Mouse (Mus musculus): ENCODE measurements around the gene Aanat. TPM values are rescaled to one million over a fixed set of nuclear protein-coding genes. Genes with fewer than 3 reads are reported as not detected.

The Aanat gene
- total and polyA plus RNA-seq, 2 experiments from 2014 or later, result 0.46 to 0.68 TPM

DNA sequence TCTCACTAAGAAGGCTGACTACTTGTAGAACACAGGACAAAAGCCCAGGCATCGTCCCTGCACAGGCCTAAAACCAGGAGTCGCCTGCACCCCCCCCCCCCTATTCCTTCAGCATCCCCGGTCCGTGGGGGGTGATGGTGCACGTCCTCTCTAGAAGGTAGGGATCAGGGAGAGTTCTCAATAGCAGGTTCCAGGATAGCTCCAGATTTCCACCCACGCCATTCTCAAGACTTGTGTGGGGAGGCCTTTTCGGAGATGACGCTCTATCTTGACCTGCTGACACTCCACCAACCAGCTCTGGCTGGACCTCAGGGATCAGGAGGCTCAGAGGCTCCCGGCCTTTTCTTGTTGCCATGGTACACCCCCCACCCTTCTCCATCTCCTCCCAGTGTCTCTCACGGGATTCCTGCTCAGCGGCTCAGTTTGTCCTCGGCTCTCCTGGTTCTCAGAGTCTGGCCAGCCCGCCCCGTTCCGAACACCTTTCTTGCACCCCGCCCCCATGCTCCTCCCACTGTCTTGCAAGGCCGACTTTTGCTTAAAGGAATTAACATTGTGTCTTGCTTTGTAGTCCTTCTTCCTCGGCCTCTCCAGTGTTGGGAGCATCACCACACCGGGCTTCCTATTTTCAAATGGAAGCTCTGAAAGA, 57.5 kb downstream of the Aanat start:
- 6% methylated on average over 19 of the region's 19 CpGs for WGBS
- H3K9ac ChIP-seq (replicated peaks; ENCODE audit: low read length), result 0 out of 2 replicates have a peak overlapping the region, but pooled peaks have one; percentile 26
- no peak overlapping the region for H3K4me3 ChIP-seq (ENCODE audit: low read length)
- peak overlapping the region; percentile 32 for H3K4me2 ChIP-seq (ENCODE audit: low read depth, low read length)
- no peak for TF ChIP-seq CTCF (IDR thresholded peaks at IDR 0.05; ENCODE audit: low read depth)
- no peaks in the 10 kb centered on the region for H3K4me1 ChIP-seq (ENCODE audit: insufficient read depth, low read length)
- ATAC-seq (peak; percentile 45), DNase-seq (ENCODE audit: low spot score) (no peak)
- peak overlapping the region; percentile 59 for H3K27ac ChIP-seq
- no peaks in the 10 kb centered on the region for H3K27me3 ChIP-seq (ENCODE audit: insufficient read depth, low read length)
- no peaks in the 10 kb centered on the region for H3K9me3 ChIP-seq (ENCODE audit: low read length)
- no peaks in the 10 kb centered on the region for H3K36me3 ChIP-seq (ENCODE audit: insufficient read depth, low read length)

DNA sequence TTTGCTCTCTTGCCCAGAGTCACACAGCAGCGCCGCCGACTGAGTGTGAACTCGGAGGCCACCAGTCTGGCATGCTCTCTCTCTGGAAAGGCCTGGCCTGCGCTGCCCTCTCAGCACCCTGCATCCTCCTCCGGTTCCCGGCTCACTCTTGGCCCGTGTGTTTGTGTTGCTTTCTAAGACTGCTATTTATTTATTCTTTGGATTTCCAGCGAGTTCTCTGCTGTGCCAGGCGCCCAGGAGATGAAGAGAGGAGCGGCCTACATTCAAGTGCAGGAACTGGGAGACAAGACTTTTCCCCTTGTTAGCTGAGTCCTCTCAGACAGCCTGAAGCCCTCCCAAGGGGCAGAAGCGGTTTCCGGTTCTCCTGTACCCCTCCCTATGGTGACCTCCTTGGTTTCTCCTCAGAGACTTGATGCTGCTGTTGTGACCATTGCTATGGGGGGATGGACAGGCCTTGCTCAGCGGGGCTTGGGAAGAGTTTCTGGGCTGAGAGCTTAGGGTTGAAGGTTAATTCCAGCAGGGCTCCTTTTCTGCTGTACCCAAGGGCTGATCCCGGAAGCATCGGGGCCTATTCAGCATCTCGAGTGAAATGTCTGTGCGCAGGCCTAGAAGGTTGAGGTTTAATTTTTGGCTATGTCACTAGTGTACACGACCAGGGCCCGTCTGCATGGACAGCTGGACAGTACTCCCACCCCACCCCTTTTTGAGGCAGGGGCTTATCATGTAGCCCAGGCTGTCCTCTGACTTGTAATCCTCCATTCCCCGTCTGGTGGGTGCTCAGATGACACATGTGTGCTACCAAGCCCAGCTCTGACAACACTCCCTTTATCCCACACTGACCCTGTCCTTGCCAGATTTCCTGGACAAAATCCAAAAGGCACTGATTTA, 58.2 kb downstream of the Aanat start:
- Histone ChIP-seq H3K4me2 (ENCODE audit: low read depth, low read length) (no peak overlapping the region), H3K27me3 (ENCODE audit: insufficient read depth, low read length) (no peaks in the 10 kb centered on the region), H3K4me3 (ENCODE audit: low read length) (no peak overlapping the region), H3K27ac (peak overlapping the region; percentile 59), H3K4me1 (ENCODE audit: insufficient read depth, low read length) (no peaks in the 10 kb centered on the region), H3K36me3 (ENCODE audit: insufficient read depth, low read length) (no peaks in the 10 kb centered on the region), H3K9ac (replicated peaks; ENCODE audit: low read length) (0 out of 2 replicates have a peak overlapping the region, but pooled peaks have one; percentile 26), H3K9me3 (ENCODE audit: low read length) (no peaks in the 10 kb centered on the region)
- WGBS, result 43% methylated on average over 21 of the region's 21 CpGs
- DNase-seq (ENCODE audit: low spot score) (no peak), ATAC-seq (no peak)
- TF ChIP-seq CTCF (IDR thresholded peaks at IDR 0.05; ENCODE audit: low read depth), result no peak

GRCm38 (mm10) chr11:116645446-116646110, 59.3 kb downstream of the Aanat start:
- Histone ChIP-seq H3K27me3 (ENCODE audit: insufficient read depth, low read length) (no peaks in the 10 kb centered on the region), H3K4me2 (ENCODE audit: low read depth, low read length) (no peak overlapping the region), H3K9ac (replicated peaks; ENCODE audit: low read length) (no peak overlapping the region), H3K27ac (no peak overlapping the region), H3K36me3 (ENCODE audit: insufficient read depth, low read length) (no peaks in the 10 kb centered on the region; the same call in 1 of the 2 replicates), H3K9me3 (ENCODE audit: low read length) (no peaks in the 10 kb centered on the region), H3K4me1 (ENCODE audit: insufficient read depth, low read length) (no peaks in the 10 kb centered on the region), H3K4me3 (ENCODE audit: low read length) (no peak overlapping the region)
- WGBS, result 67% methylated on average over 8 of the region's 8 CpGs
- no peak for DNase-seq (ENCODE audit: low spot score)
- TF ChIP-seq CTCF (IDR thresholded peaks at IDR 0.05; ENCODE audit: low read depth), result no peak
- ATAC-seq, result no peak

- H3K36me3 ChIP-seq (ENCODE audit: insufficient read depth, low read length), result no peaks in the 10 kb centered on the region; the same call in 1 of the 2 replicates
- TF ChIP-seq CTCF (IDR thresholded peaks at IDR 0.05; ENCODE audit: low read depth), result no peak
- no peak overlapping the region for H3K9ac ChIP-seq (replicated peaks; ENCODE audit: low read length)
- no peak overlapping the region for H3K27ac ChIP-seq
- DNase-seq (ENCODE audit: low spot score), result no peak
- H3K4me1 ChIP-seq (ENCODE audit: insufficient read depth, low read length), result no peaks in the 10 kb centered on the region
- no peak overlapping the region for H3K4me2 ChIP-seq (ENCODE audit: low read depth, low read length)
- no peak for ATAC-seq
- 77% methylated on average over 11 of the region's 11 CpGs for WGBS
- no peaks in the 10 kb centered on the region for H3K9me3 ChIP-seq (ENCODE audit: low read length)
- no peak overlapping the region for H3K4me3 ChIP-seq (ENCODE audit: low read length)
- H3K27me3 ChIP-seq (ENCODE audit: insufficient read depth, low read length), result no peaks in the 10 kb centered on the region
Measured at GRCm38 (mm10) chr11:116646136-116646535, 59.9 kb downstream of the Aanat start.

GRCm38 (mm10) chr11:116646771-116647170, 60.5 kb downstream of the Aanat start:
- Histone ChIP-seq H3K27ac (no peak overlapping the region), H3K27me3 (ENCODE audit: insufficient read depth, low read length) (no peaks in the 10 kb centered on the region), H3K4me3 (ENCODE audit: low read length) (no peak overlapping the region), H3K4me2 (ENCODE audit: low read depth, low read length) (no peak overlapping the region), H3K9me3 (ENCODE audit: low read length) (no peaks in the 10 kb centered on the region), H3K36me3 (ENCODE audit: insufficient read depth, low read length) (no peaks in the 10 kb centered on the region; the same call in 1 of the 2 replicates), H3K4me1 (ENCODE audit: insufficient read depth, low read length) (0 out of 2 replicates have a peak, but pooled peaks cover under 1% of the 10 kb centered on the region), H3K9ac (replicated peaks; ENCODE audit: low read length) (no peak overlapping the region)
- WGBS, result 87% methylated on average over 7 of the region's 7 CpGs
- no peak for ATAC-seq
- DNase-seq (ENCODE audit: low spot score), result no peak
- TF ChIP-seq CTCF (IDR thresholded peaks at IDR 0.05; ENCODE audit: low read depth), result no peak

Other genes starting within 250 kb of the Aanat start
- 108 and 117 TPM in 2 replicates for gene Rnf157, start 173.4 kb upstream of the Aanat start, total RNA-seq (2014; rRNA removed)
- 53.0 and 60.5 TPM in 2 replicates for gene Rnf157, start 173.4 kb upstream of the Aanat start, polyA plus RNA-seq (2015; fragmentation: Nextera tagmentation; extraction: Ambion mirVana)
- 67.9 and 102 TPM in 2 replicates for gene Ubald2, start 152.3 kb upstream of the Aanat start, total RNA-seq (2014; rRNA removed)
- gene Ubald2, start 152.3 kb upstream of the Aanat start, polyA plus RNA-seq (2015; fragmentation: Nextera tagmentation; extraction: Ambion mirVana), result 39.3 and 41.7 TPM in 2 replicates
- gene Qrich2, start 120.2 kb upstream of the Aanat start, total RNA-seq (2014; rRNA removed), result not detected in 2 replicates
- 0.30 and 0.31 TPM in 2 replicates for gene Qrich2, start 120.2 kb upstream of the Aanat start, polyA plus RNA-seq (2015; fragmentation: Nextera tagmentation; extraction: Ambion mirVana)
- 99.7 and 105 TPM in 2 replicates for gene Prpsap1, start 92.2 kb upstream of the Aanat start, total RNA-seq (2014; rRNA removed)
- 148 and 150 TPM in 2 replicates for gene Prpsap1, start 92.2 kb upstream of the Aanat start, polyA plus RNA-seq (2015; fragmentation: Nextera tagmentation; extraction: Ambion mirVana)
- gene Sphk1, start 55.5 kb upstream of the Aanat start, total RNA-seq (2014; rRNA removed), result 25.5 and 29.7 TPM in 2 replicates
- 17.9 and 20.4 TPM in 2 replicates for gene Sphk1, start 55.5 kb upstream of the Aanat start, polyA plus RNA-seq (2015; fragmentation: Nextera tagmentation; extraction: Ambion mirVana)
- 101 and 112 TPM in 2 replicates for gene Ube2o, start 5.0 kb upstream of the Aanat start, total RNA-seq (2014; rRNA removed)
- gene Ube2o, start 5.0 kb upstream of the Aanat start, polyA plus RNA-seq (2015; fragmentation: Nextera tagmentation; extraction: Ambion mirVana), result 31.3 and 31.9 TPM in 2 replicates
- 3.8 and 4.0 TPM in 2 replicates for gene Rhbdf2, start 40.6 kb downstream of the Aanat start, total RNA-seq (2014; rRNA removed)
- 1.1 and 1.6 TPM in 2 replicates for gene Rhbdf2, start 40.6 kb downstream of the Aanat start, polyA plus RNA-seq (2015; fragmentation: Nextera tagmentation; extraction: Ambion mirVana)
- 1.2 and 1.3 TPM in 2 replicates for gene Prcd, start 67.1 kb downstream of the Aanat start, total RNA-seq (2014; rRNA removed)
- gene Prcd, start 67.1 kb downstream of the Aanat start, polyA plus RNA-seq (2015; fragmentation: Nextera tagmentation; extraction: Ambion mirVana), result 5.3 and 6.4 TPM in 2 replicates
- 48.4 and 54.7 TPM in 2 replicates for gene Cygb, start 67.9 kb downstream of the Aanat start, total RNA-seq (2014; rRNA removed)
- 46.0 and 48.1 TPM in 2 replicates for gene Cygb, start 67.9 kb downstream of the Aanat start, polyA plus RNA-seq (2015; fragmentation: Nextera tagmentation; extraction: Ambion mirVana)
- gene St6galnac1, start 189.1 kb downstream of the Aanat start, total RNA-seq (2014; rRNA removed), result not detected in 2 replicates
- gene St6galnac1, start 189.1 kb downstream of the Aanat start, polyA plus RNA-seq (2015; fragmentation: Nextera tagmentation; extraction: Ambion mirVana), result not detected in 2 replicates
- gene Mxra7, start 241.6 kb downstream of the Aanat start, total RNA-seq (2014; rRNA removed), result 36.6 and 38.3 TPM in 2 replicates
- gene Mxra7, start 241.6 kb downstream of the Aanat start, polyA plus RNA-seq (2015; fragmentation: Nextera tagmentation; extraction: Ambion mirVana), result 41.9 and 50.2 TPM in 2 replicates

Measured in hindbrain, postnatal 0 days (tissue).